Mouse (Mus musculus): ENCODE results near the gene Klhl30.

DNA sequence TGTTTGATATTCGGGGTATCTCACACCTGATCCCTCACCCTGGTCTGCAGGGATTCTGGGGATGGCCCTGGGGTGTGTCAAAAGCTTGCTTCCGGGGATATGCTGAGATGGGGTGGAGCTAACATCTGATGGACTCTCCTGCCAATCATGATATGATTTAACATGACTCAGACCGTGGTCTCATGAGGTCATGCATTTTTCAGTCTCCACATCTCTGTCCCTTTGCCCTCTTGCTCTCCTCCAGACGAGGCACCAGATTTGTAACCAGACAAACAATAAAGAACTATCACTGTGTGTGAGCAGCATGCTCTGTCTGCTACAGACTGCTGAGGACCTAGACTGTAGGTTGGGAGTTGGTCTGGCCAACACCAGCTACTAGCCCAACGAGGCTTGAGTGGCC lies 11.3 kb downstream of the Klhl30 start:
- TF ChIP-seq EP300 (optimal IDR thresholded peaks at IDR 0.05) (no peak), CTCF (IDR thresholded peaks at IDR 0.05; ENCODE audit: low read depth) (no peak)
